Mouse (Mus musculus): ENCODE measurements around the gene Mlec. TPM values are rescaled to one million over a fixed set of nuclear protein-coding genes. Genes with fewer than 3 reads are reported as not detected.

Mlec gene
- polyA plus RNA-seq, 1 experiment = 80.2 TPM

DNA sequence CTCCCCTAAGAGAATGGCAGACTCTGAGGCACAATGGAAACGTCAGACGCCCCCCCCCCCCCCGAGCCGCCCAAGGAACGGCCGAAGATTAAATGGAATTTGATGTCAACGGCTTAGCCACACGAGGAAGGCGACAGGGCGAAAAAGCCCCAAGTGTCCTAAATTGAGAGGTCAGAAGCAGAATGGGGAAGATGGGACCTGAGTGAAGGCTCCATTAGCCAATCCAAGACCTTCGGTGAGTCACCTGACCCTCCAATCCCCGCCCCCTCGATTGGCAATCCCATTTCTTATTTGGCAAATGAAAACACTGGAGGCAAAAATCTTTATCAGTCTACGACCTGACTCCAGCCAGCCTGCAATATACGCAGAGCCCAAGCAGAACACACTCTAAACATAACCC is 26.7 kb upstream of the Mlec start:
- TF ChIP-seq POLR2A (IDR thresholded peaks at IDR 0.05; ENCODE audit: borderline replicate concordance, insufficient read depth, low read length) (peak; percentile 8; the same call in 1 of the 2 replicates), CTCF (IDR thresholded peaks at IDR 0.05; ENCODE audit: borderline replicate concordance, insufficient read depth, low read depth, low read length) (no peak)
- no peaks in the 10 kb centered on the region for H3K27me3 ChIP-seq (ENCODE audit: control insufficient read depth, insufficient read depth, low read length)
- peak; percentile 71 to 75 for DNase-seq
- H3K4me1 ChIP-seq (ENCODE audit: control insufficient read depth, insufficient read depth, low read length) = peaks cover 37% of the 10 kb centered on the region
- no peak overlapping the region for H3K27ac ChIP-seq (ENCODE audit: insufficient read depth, low read length)
- WGBS = 29% methylated on average over 15 of the region's 15 CpGs
- peak overlapping the region; percentile 8 for H3K4me3 ChIP-seq (replicated peaks; ENCODE audit: insufficient read depth, low read depth, low read length)

DNA sequence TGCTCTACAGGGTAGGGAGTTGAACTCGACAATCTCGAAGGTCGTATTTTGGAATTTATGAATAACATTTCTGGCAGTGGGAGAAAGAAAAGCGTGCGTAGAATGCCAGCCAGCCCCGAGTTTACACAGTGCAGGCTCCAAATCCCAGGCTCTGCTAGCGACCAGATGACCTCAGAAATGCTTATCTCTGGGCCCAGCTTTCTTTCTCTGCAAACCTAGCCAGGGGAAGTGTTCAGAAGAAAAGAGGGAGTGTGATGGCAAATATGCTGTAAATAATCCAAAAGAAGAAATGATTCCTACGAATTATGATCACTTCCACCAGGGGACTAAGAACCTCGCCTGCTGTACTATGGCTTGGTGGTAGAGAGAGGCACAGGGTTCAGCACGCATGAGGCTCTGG is 25.5 kb upstream of the Mlec start:
- TF ChIP-seq CTCF (IDR thresholded peaks at IDR 0.05; ENCODE audit: borderline replicate concordance, insufficient read depth, low read depth, low read length) = no peak
- no peak for TF ChIP-seq POLR2A (IDR thresholded peaks at IDR 0.05; ENCODE audit: borderline replicate concordance, insufficient read depth, low read length)
- no peak for DNase-seq
- no peaks in the 10 kb centered on the region for H3K27me3 ChIP-seq (ENCODE audit: control insufficient read depth, insufficient read depth, low read length)
- H3K27ac ChIP-seq (ENCODE audit: insufficient read depth, low read length) = no peak overlapping the region
- WGBS = 85% methylated on average over 10 of the region's 10 CpGs
- H3K4me3 ChIP-seq (replicated peaks; ENCODE audit: insufficient read depth, low read depth, low read length) = no peak overlapping the region
- peaks cover 37% of the 10 kb centered on the region for H3K4me1 ChIP-seq (ENCODE audit: control insufficient read depth, insufficient read depth, low read length)

DNA sequence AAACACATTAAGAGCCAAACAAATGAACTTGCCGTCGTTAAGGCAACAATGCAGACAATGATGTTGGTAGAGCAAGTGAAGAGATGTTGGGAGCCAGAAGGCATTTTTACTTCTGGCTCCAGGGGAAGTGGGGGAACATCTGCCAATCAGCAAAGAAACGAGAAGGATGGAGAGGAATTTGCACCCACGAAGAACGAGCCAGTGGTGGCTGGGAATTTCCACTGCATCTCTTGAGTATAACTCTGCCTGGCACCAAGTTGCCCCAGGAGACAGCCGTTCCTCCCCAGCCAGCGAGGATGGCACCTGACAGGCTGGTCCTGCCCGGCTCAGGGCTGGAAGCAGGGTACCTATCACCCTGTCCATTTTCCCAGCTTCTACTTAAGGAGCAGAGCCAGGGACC is 24.9 kb upstream of the Mlec start:
- Histone ChIP-seq H3K27me3 (ENCODE audit: control insufficient read depth, insufficient read depth, low read length) (no peaks in the 10 kb centered on the region), H3K4me3 (replicated peaks; ENCODE audit: insufficient read depth, low read depth, low read length) (no peak overlapping the region), H3K4me1 (ENCODE audit: control insufficient read depth, insufficient read depth, low read length) (peaks cover 37% of the 10 kb centered on the region), H3K27ac (ENCODE audit: insufficient read depth, low read length) (no peak overlapping the region)
- no peak for TF ChIP-seq CTCF (IDR thresholded peaks at IDR 0.05; ENCODE audit: borderline replicate concordance, insufficient read depth, low read depth, low read length)
- TF ChIP-seq POLR2A (IDR thresholded peaks at IDR 0.05; ENCODE audit: borderline replicate concordance, insufficient read depth, low read length) = no peak
- DNase-seq = no peak
- WGBS = 54% methylated on average over 8 of the region's 8 CpGs

DNA sequence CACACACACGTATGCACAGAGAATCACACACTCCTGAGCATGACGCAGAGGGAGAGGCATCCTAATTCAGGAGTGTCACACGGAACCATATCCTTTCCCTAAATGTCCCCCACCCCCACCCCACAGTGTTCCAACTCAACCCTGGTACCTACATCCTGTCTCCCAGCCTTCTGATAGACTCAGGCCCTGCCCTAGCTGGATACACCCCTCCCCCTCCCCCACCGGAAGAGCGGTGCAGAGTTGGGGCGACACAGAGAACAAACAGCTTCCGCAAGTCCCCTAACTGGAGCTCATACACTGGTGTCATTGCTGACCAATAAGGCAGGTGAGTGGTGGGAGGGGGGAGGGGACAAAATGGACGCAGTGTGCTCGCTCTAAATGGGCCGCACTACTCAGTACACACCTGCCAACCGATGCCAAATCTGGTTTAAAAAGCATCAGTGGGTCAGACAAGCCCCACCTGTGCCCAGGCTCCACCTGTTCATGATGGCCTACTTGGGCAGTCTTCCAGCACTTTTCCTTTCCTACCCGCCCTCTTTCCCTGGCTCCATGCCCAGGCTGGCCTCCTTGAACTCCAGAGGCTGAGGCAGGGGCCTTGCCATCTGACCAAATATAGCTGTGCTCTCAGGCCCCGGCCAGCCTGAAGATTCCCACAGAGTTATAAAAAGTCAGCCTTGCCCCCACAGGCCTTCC is 23.4 kb upstream of the Mlec start:
- no peak overlapping the region for H3K4me3 ChIP-seq (replicated peaks; ENCODE audit: insufficient read depth, low read depth, low read length)
- no peak for TF ChIP-seq CTCF (IDR thresholded peaks at IDR 0.05; ENCODE audit: borderline replicate concordance, insufficient read depth, low read depth, low read length)
- H3K4me1 ChIP-seq (ENCODE audit: control insufficient read depth, insufficient read depth, low read length) = peaks cover 26% of the 10 kb centered on the region
- DNase-seq = peak; percentile 78 to 83
- WGBS = 34% methylated on average over 13 of the region's 13 CpGs
- H3K27ac ChIP-seq (ENCODE audit: insufficient read depth, low read length) = peak overlapping the region; percentile 27; the same call in 1 of the 2 replicates
- no peaks in the 10 kb centered on the region for H3K27me3 ChIP-seq (ENCODE audit: control insufficient read depth, insufficient read depth, low read length)

DNA sequence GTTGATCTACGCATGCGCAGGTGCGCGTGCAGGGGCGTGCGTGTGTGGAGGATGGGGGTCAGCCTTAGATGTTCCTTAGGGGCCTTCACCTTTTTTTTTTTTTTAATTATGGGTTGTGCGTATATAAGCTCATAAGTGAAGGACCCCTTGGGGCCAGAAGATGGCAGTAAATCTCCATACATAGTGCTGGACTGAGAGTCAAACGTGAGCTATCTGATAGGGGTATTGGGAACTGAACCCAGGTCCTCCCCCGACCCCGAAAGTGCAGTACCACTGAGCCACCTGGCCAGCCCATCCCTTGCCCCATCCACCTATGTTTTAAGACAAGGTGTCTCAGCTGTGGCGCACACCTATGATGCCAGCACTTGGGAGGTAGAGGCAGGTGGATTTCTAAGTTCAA is 21.6 kb upstream of the Mlec start:
- TF ChIP-seq CTCF (IDR thresholded peaks at IDR 0.05; ENCODE audit: borderline replicate concordance, insufficient read depth, low read depth, low read length) (0 out of 2 replicates have a peak, but pooled peaks have one; percentile 7), POLR2A (IDR thresholded peaks at IDR 0.05; ENCODE audit: borderline replicate concordance, insufficient read depth, low read length) (no peak)
- 94% methylated on average over 11 of the region's 11 CpGs for WGBS
- Histone ChIP-seq H3K4me3 (replicated peaks; ENCODE audit: insufficient read depth, low read depth, low read length) (no peak overlapping the region), H3K27me3 (ENCODE audit: control insufficient read depth, insufficient read depth, low read length) (no peaks in the 10 kb centered on the region), H3K4me1 (ENCODE audit: control insufficient read depth, insufficient read depth, low read length) (peaks cover 25% of the 10 kb centered on the region), H3K27ac (ENCODE audit: insufficient read depth, low read length) (no peak overlapping the region)
- DNase-seq = no peak

DNA sequence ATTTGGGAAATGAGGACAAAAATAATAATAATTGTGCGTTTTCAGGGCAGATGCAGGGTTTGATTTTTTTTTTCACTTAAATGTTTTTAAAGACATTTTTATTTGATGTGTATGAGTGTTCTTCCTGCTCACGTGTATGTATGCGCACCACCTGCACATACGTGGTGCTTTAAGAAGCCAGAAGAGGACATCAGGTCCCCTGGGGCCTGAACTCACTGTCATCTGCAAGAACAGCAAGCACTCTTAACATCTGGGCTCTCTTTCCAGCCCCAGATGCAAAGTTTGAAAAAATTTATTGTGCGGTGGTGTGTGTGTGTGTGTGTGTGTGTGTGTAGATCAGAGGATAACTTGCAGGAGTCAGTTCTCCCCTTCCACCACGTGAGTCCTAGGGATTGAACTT is 19.9 kb upstream of the Mlec start:
- H3K27ac ChIP-seq (ENCODE audit: insufficient read depth, low read length) = no peak overlapping the region
- no peaks in the 10 kb centered on the region for H3K27me3 ChIP-seq (ENCODE audit: control insufficient read depth, insufficient read depth, low read length)
- H3K4me3 ChIP-seq (replicated peaks; ENCODE audit: insufficient read depth, low read depth, low read length) = no peak overlapping the region
- TF ChIP-seq CTCF (IDR thresholded peaks at IDR 0.05; ENCODE audit: borderline replicate concordance, insufficient read depth, low read depth, low read length) = no peak
- TF ChIP-seq POLR2A (IDR thresholded peaks at IDR 0.05; ENCODE audit: borderline replicate concordance, insufficient read depth, low read length) = no peak
- WGBS = 85% methylated on average over 6 of the region's 6 CpGs
- DNase-seq = no peak
- H3K4me1 ChIP-seq (ENCODE audit: control insufficient read depth, insufficient read depth, low read length) = peaks cover 22% of the 10 kb centered on the region

DNA sequence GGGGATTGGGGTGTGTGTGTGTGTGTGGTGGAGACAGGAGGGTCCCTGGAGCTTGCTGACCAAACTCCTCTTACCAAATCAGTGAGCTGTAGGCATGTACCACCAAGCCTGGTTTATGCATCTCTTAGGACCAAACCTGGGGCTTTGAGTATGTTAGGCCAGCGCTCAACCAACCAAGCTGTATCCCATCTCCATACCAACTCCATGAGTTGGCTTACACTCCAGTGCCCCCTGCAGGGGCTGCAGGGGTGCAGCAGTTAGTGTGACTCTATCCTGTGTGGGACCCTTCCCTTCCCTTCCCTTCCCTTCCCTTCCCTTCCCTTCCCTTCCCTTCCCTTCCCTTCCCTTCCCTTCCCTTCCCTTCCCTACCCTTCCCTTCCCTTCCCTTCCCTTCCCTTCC is 16.6 kb upstream of the Mlec start:
- H3K27ac ChIP-seq (ENCODE audit: insufficient read depth, low read length) = no peak overlapping the region
- DNase-seq = no peak

DNA sequence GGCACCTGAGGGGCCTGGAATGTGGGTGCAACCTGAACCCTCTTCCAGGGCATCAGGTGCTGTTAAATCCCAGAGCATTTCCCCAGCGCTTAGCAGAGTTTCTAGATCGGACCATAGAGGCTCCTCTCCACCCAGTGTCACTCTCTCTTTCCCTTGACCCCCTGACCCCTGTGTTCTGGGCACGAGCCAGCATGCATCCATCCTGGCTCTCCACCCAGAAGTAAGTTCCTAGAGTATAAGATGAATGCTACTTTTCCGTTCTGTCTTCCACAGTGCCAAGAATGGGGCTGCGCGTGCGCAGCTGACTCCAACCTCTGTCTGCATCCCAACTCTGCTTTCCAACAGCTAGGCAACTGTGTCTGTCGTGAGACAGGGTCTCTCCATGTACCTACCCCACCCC is 12.2 kb upstream of the Mlec start:
- Histone ChIP-seq H3K27me3 (ENCODE audit: control insufficient read depth, insufficient read depth, low read length) (no peaks in the 10 kb centered on the region), H3K27ac (ENCODE audit: insufficient read depth, low read length) (no peak overlapping the region), H3K4me3 (replicated peaks; ENCODE audit: insufficient read depth, low read depth, low read length) (no peak overlapping the region), H3K4me1 (ENCODE audit: control insufficient read depth, insufficient read depth, low read length) (peaks cover 18% of the 10 kb centered on the region)
- WGBS = 76% methylated on average over 8 of the region's 8 CpGs
- TF ChIP-seq CTCF (IDR thresholded peaks at IDR 0.05; ENCODE audit: borderline replicate concordance, insufficient read depth, low read depth, low read length) (no peak), POLR2A (IDR thresholded peaks at IDR 0.05; ENCODE audit: borderline replicate concordance, insufficient read depth, low read length) (no peak)
- no peak for DNase-seq

More for the DNA sequence above, 16.6 kb upstream of the Mlec start:
- Histone ChIP-seq H3K4me1 (ENCODE audit: control insufficient read depth, insufficient read depth, low read length) (no peaks in the 10 kb centered on the region), H3K27me3 (ENCODE audit: control insufficient read depth, insufficient read depth, low read length) (no peaks in the 10 kb centered on the region), H3K4me3 (replicated peaks; ENCODE audit: insufficient read depth, low read depth, low read length) (no peak overlapping the region)
- TF ChIP-seq POLR2A (IDR thresholded peaks at IDR 0.05; ENCODE audit: borderline replicate concordance, insufficient read depth, low read length) = no peak
- no peak for TF ChIP-seq CTCF (IDR thresholded peaks at IDR 0.05; ENCODE audit: borderline replicate concordance, insufficient read depth, low read depth, low read length)
- WGBS = 91% methylated on average over 1 of the region's 1 CpGs

All from cerebellum, adult 2 months (tissue).